Mouse (Mus musculus): ENCODE results near the gene Brca2.
"Not testable (repeated sequence)": the region's sequence is repeated elsewhere in the genome, so short reads cannot be mapped to it uniquely, and the experiment has no call there.

The Brca2 gene

GRCm38 (mm10) chr5:150521937-150522866 is at the start of gene Brca2:
Brca2 (plus strand) TSS chr5:150522630.
- DNase-seq (ENCODE audit: low spot score) = peak; percentile 85

GRCm38 (mm10) chr5:150477364-150477763 is 45.1 kb upstream of the Brca2 start:
- DNase-seq (ENCODE audit: low spot score) = no peak

- DNase-seq (ENCODE audit: low spot score) = no peak
Observed at GRCm38 (mm10) chr5:150478612-150479011, 43.8 kb upstream of the Brca2 start.

GRCm38 (mm10) chr5:150485198-150485597 is 37.2 kb upstream of the Brca2 start:
- DNase-seq (ENCODE audit: low spot score) = no peak

- DNase-seq (ENCODE audit: low spot score) = no peak
Observed at GRCm38 (mm10) chr5:150490285-150490684, 32.1 kb upstream of the Brca2 start.

- DNase-seq (ENCODE audit: low spot score) = no peak
Observed at GRCm38 (mm10) chr5:150490821-150491220, 31.6 kb upstream of the Brca2 start.

- DNase-seq (ENCODE audit: low spot score) = not testable (repeated sequence)
Observed at GRCm38 (mm10) chr5:150491573-150492173, 30.8 kb upstream of the Brca2 start.

GRCm38 (mm10) chr5:150495792-150496191 is 26.6 kb upstream of the Brca2 start:
- DNase-seq (ENCODE audit: low spot score) = no peak

GRCm38 (mm10) chr5:150510451-150511225 is 11.8 kb upstream of the Brca2 start:
- no peak for DNase-seq (ENCODE audit: low spot score)

GRCm38 (mm10) chr5:150513264-150513663 is 9.2 kb upstream of the Brca2 start:
- no peak for DNase-seq (ENCODE audit: low spot score)

GRCm38 (mm10) chr5:150514027-150514426 is 8.4 kb upstream of the Brca2 start:
- DNase-seq (ENCODE audit: low spot score) = no peak

- DNase-seq (ENCODE audit: low spot score) = no peak
Observed at GRCm38 (mm10) chr5:150518064-150518463, 4.4 kb upstream of the Brca2 start, which contains the start of gene Zar1l. Zar1l (minus strand) TSS chr5:150518164.

GRCm38 (mm10) chr5:150519551-150519950 is 2.9 kb upstream of the Brca2 start:
- no peak for DNase-seq (ENCODE audit: low spot score)

- DNase-seq (ENCODE audit: low spot score) = no peak
Observed at GRCm38 (mm10) chr5:150522867-150523234, 421 bp downstream of the Brca2 start.

- no peak for DNase-seq (ENCODE audit: low spot score)
Observed at GRCm38 (mm10) chr5:150525239-150525638, 2.8 kb downstream of the Brca2 start.

GRCm38 (mm10) chr5:150541302-150541701 is 18.9 kb downstream of the Brca2 start:
- no peak for DNase-seq (ENCODE audit: low spot score)

GRCm38 (mm10) chr5:150543184-150543583 is 20.8 kb downstream of the Brca2 start:
- DNase-seq (ENCODE audit: low spot score) = no peak

GRCm38 (mm10) chr5:150551637-150552036 is 29.2 kb downstream of the Brca2 start:
- no peak for DNase-seq (ENCODE audit: low spot score)

- DNase-seq (ENCODE audit: low spot score) = no peak
Observed at GRCm38 (mm10) chr5:150559519-150560103, 37.2 kb downstream of the Brca2 start.

- DNase-seq (ENCODE audit: low spot score) = no peak
Observed at GRCm38 (mm10) chr5:150560851-150561250, 38.4 kb downstream of the Brca2 start.

- no peak for DNase-seq (ENCODE audit: low spot score)
Observed at GRCm38 (mm10) chr5:150561376-150561775, 38.9 kb downstream of the Brca2 start.

- DNase-seq (ENCODE audit: low spot score) = no peak
Observed at GRCm38 (mm10) chr5:150561783-150562182, 39.4 kb downstream of the Brca2 start.

All from ovary, postnatal 10 days (tissue).